In the genomic region with DNA sequence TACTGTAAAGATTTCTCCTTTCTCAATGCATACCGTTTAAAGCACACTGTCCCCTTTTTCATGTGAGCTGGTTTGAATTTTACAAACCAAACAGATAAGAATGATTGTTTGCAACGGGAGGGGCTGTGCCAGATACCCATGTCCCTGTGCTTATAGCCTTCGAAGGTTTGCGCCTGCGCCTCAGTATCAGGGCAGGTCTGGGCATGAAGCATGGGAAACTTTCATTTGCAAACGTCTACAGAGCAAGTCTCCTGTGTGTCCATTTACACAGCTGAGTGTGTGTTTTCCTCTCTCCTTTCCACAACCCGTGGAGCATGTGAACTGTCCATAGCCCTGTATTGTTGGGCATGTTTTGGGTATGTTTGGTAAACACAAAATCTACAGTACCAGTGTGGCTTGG, we compare ENCODE assay signal across 14 mouse cellular contexts.
"Had no signal": no experiment of that assay in that cellular context is flagged by ENCODE, and none has a peak within 500 bp of the region (broad histone marks: within the 10 kb centered on the region; RNA-seq: fewer than 3 reads in every experiment).

No protein-coding gene starts in this region.

- H3K27ac ChIP-seq: liver, embryonic 12.5 days; liver, embryonic 14.5 days; midbrain, embryonic 10.5 days; midbrain, embryonic 12.5 days; midbrain, embryonic 15.5 days; neural tube, embryonic 12.5 days had no signal

- ATAC-seq: liver, embryonic 12.5 days; midbrain, embryonic 15.5 days had no signal

- H3K4me1 ChIP-seq: liver, embryonic 12.5 days; midbrain, embryonic 10.5 days; midbrain, embryonic 12.5 days; midbrain, embryonic 15.5 days; neural tube, embryonic 12.5 days had no signal

- H3K36me3 ChIP-seq: midbrain, embryonic 10.5 days; midbrain, embryonic 12.5 days; midbrain, embryonic 15.5 days; neural tube, embryonic 12.5 days had no signal

- H3K4me3 ChIP-seq: liver, embryonic 12.5 days; midbrain, embryonic 10.5 days; midbrain, embryonic 12.5 days; midbrain, embryonic 15.5 days; neural tube, embryonic 12.5 days had no signal

- H3K9me3 ChIP-seq: liver, embryonic 12.5 days; midbrain, embryonic 10.5 days; midbrain, embryonic 12.5 days; midbrain, embryonic 15.5 days; neural tube, embryonic 12.5 days had no signal

- H3K9ac ChIP-seq: liver, embryonic 12.5 days; liver, embryonic 14.5 days; lung, embryonic 14.5 days; midbrain, embryonic 12.5 days; midbrain, embryonic 15.5 days; neural tube, embryonic 12.5 days had no signal

- H3K27me3 ChIP-seq: liver, embryonic 12.5 days; midbrain, embryonic 12.5 days; midbrain, embryonic 15.5 days; neural tube, embryonic 12.5 days had no signal

- H3K4me2 ChIP-seq: liver, embryonic 12.5 days; lung, embryonic 14.5 days; midbrain, embryonic 12.5 days; midbrain, embryonic 15.5 days; neural tube, embryonic 12.5 days had no signal

- DNase-seq: lung, adult 18-20 months; lung, embryonic 14.5 days; lung, postnatal 10 days; lung, postnatal 4 days; right cerebral cortex, postnatal 14 days; thymus, adult 2 months; thymus, postnatal 25 days; thymus, postnatal 4 days had no signal
